Mouse (Mus musculus) olfactory bulb, adult 2 months (tissue): ENCODE data around the gene Adgrv1.

ENCODE experiments used
- CTCF ChIP-seq: fragments of 200-500 bp; IDR thresholded peaks from 2 replicates; pipeline ENCODE4 v1.5.1; 2012; ENCODE audit warnings: low read depth, mild to moderate bottlenecking, low read length, moderate library complexity; ENCODE audit not compliant: insufficient read depth
- POLR2A ChIP-seq: fragments of 200-500 bp; IDR thresholded peaks from 2 replicates; pipeline ENCODE4 v1.6.1; 2012; ENCODE audit warnings: mild to moderate bottlenecking, low read depth, low read length, moderate library complexity; ENCODE audit not compliant: insufficient read depth

GRCm38 (mm10) chr13:81176820-81177219 is 456.1 kb downstream of the Adgrv1 start:
- no peak for TF ChIP-seq CTCF
- TF ChIP-seq POLR2A: no peak
